In the genomic region with DNA sequence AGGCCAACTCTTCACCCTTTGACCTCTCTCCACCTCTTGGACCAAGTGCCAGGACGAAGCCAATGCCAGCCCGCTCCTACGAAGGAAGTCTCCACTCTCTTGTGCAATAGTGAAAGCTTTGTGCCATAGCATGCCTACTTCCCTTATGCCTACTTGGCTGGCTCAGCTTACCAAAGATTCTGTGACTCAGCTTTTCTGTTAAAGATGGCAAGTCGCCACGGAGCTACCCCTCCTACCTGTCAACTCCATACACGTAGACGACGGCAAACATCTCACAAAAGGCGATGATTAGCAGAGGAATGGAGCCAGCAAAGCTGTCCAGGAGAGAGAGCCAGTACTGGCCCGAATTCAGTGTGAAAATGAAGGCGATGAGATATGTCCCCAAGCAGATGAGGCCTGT, we compare ENCODE assay signal across 11 mouse cellular contexts. TPM values are rescaled to one million over a fixed set of nuclear protein-coding genes. Genes with fewer than 3 reads are reported as not detected.
A peak's percentile ranks its signal among the peaks of the same experiment; 100 is the strongest.
DNase-seq lines count a peak whose midpoint lies in the region; ATAC-seq and TF ChIP-seq lines count a peak whose summit lies in the region.
"Had no signal": no experiment of that assay in that cellular context is flagged by ENCODE, and none has a peak within 500 bp of the region (broad histone marks: within the 10 kb centered on the region; RNA-seq: fewer than 3 reads in every experiment).

No protein-coding gene starts in this region.

- H3K36me3 ChIP-seq in midbrain, postnatal 0 days (ENCODE audit: insufficient read depth, low read length) = no peaks in the 10 kb centered on the region
- H3K36me3 ChIP-seq: liver, embryonic 13.5 days had no signal

- no peak overlapping the region for H3K4me3 ChIP-seq in midbrain, postnatal 0 days (ENCODE audit: low read depth, low read length)
- H3K4me3 ChIP-seq: liver, embryonic 13.5 days had no signal

- H3K4me2 ChIP-seq in midbrain, postnatal 0 days (ENCODE audit: low read depth, low read length, poor library complexity, severe bottlenecking) = no peak overlapping the region
- H3K4me2 ChIP-seq: liver, embryonic 13.5 days had no signal

- H3K9ac ChIP-seq in midbrain, postnatal 0 days (replicated peaks; ENCODE audit: low read length, poor library complexity, severe bottlenecking) = no peak overlapping the region
- H3K9ac ChIP-seq: liver, embryonic 13.5 days had no signal

- no peaks in the 10 kb centered on the region for H3K27me3 ChIP-seq in midbrain, postnatal 0 days (ENCODE audit: insufficient read depth, low read length)
- H3K27me3 ChIP-seq: liver, embryonic 13.5 days had no signal

- WGBS in midbrain, postnatal 0 days = 88% methylated on average over 11 of the region's 11 CpGs

- H3K4me1 ChIP-seq in midbrain, postnatal 0 days (ENCODE audit: insufficient read depth, low read length) = no peaks in the 10 kb centered on the region

- peak; percentile 37 to 55 for DNase-seq in frontal cortex, adult 2 months (ENCODE audit: extremely low spot score in 1 of 2, low spot score in 1 of 2)
- no peak for DNase-seq in frontal cortex, postnatal 10 days (ENCODE audit: low spot score in 2 of 2)
- peak; percentile 48 for DNase-seq in right cerebral cortex, adult 18-20 months
- DNase-seq in right cerebral cortex, postnatal 4 days = no peak
- peak; percentile 4 to 15 for DNase-seq in layer of hippocampus, postnatal 36 days
- no peak for DNase-seq in urinary bladder, postnatal 14 days (ENCODE audit: low spot score)
- DNase-seq in midbrain, postnatal 0 days (ENCODE audit: low spot score) = no peak
- DNase-seq in gastrocnemius, postnatal 4 days (ENCODE audit: low spot score in 2 of 2) = no peak
- DNase-seq: liver, embryonic 13.5 days had no signal

- H3K9me3 ChIP-seq in midbrain, postnatal 0 days (ENCODE audit: low read length) = no peaks in the 10 kb centered on the region
- H3K9me3 ChIP-seq: liver, embryonic 13.5 days had no signal

- no peak overlapping the region for H3K27ac ChIP-seq in midbrain, postnatal 0 days (ENCODE audit: low read depth, low read length)
- H3K27ac ChIP-seq: liver, embryonic 13.5 days had no signal

- TF ChIP-seq CTCF in midbrain, postnatal 0 days (IDR thresholded peaks at IDR 0.05) = no peak

- ATAC-seq in midbrain, postnatal 0 days (ENCODE audit: low FRiP score) = no peak
- ATAC-seq: hindbrain, embryonic 16.5 days had no signal

RNA-seq across cellular contexts. Expression of a gene that starts 5.9 kb away (rescaled TPM):
- 0.04 TPM in 1 of 2 replicates, not detected in the other for polyA plus RNA-seq in frontal cortex, adult 2 months (2012; rRNA removed)
- not detected for total RNA-seq in layer of hippocampus, postnatal 36 days (2021)
- not detected in 2 replicates for total RNA-seq in midbrain, postnatal 0 days (2014; rRNA removed)
- polyA plus RNA-seq in midbrain, postnatal 0 days (2015; fragmentation: Nextera tagmentation; extraction: Ambion mirVana) = not detected in 2 replicates
- total RNA-seq in gastrocnemius, postnatal 4 days (2021) = 1 to 10 TPM in 1 of 2 experiments, under 1 TPM in 1; 0.56 to 1.6 TPM
- polyA plus RNA-seq: hindbrain, embryonic 16.5 days; liver, embryonic 13.5 days; neural tube, embryonic 14.5 days had no signal

RNA-seq across cellular contexts. Expression of a gene that starts 21.0 kb away (rescaled TPM):
- polyA plus RNA-seq in frontal cortex, adult 2 months (2012; rRNA removed) = 0.18 and 0.32 TPM in 2 replicates
- not detected for total RNA-seq in layer of hippocampus, postnatal 36 days (2021)
- total RNA-seq in midbrain, postnatal 0 days (2014; rRNA removed) = 0.33 and 0.49 TPM in 2 replicates
- polyA plus RNA-seq in midbrain, postnatal 0 days (2015; fragmentation: Nextera tagmentation; extraction: Ambion mirVana) = 0.53 and 0.79 TPM in 2 replicates
- total RNA-seq in gastrocnemius, postnatal 4 days (2021) = under 1 TPM; 0.08 to 0.29 TPM

RNA-seq across cellular contexts. Expression of a gene that starts 49.2 kb away (rescaled TPM):
- 6.4 and 6.7 TPM in 2 replicates for polyA plus RNA-seq in frontal cortex, adult 2 months (2012; rRNA removed)
- total RNA-seq in layer of hippocampus, postnatal 36 days (2021) = 1 to 10 TPM; 4.4 to 5.3 TPM
- total RNA-seq in midbrain, postnatal 0 days (2014; rRNA removed) = 8.9 and 9.3 TPM in 2 replicates
- 4.1 and 4.7 TPM in 2 replicates for polyA plus RNA-seq in midbrain, postnatal 0 days (2015; fragmentation: Nextera tagmentation; extraction: Ambion mirVana)
- total RNA-seq in gastrocnemius, postnatal 4 days (2021) = 10 to 100 TPM; 11.8 to 13.3 TPM

RNA-seq across cellular contexts. Expression of a gene that starts 57.0 kb away (rescaled TPM):
- 1.3 and 3.4 TPM in 2 replicates for polyA plus RNA-seq in frontal cortex, adult 2 months (2012; rRNA removed)
- 1 to 10 TPM; 3.9 to 4.7 TPM for total RNA-seq in layer of hippocampus, postnatal 36 days (2021)
- total RNA-seq in midbrain, postnatal 0 days (2014; rRNA removed) = 7.7 and 16.0 TPM in 2 replicates
- 2.3 and 2.9 TPM in 2 replicates for polyA plus RNA-seq in midbrain, postnatal 0 days (2015; fragmentation: Nextera tagmentation; extraction: Ambion mirVana)
- 1 to 10 TPM; 1.1 to 1.4 TPM for total RNA-seq in gastrocnemius, postnatal 4 days (2021)

Comparison
In these comparisons a context has a peak if more than half of its experiments do, and no peak if none do; other contexts are left out.
1. DNase-seq: peak in frontal cortex, adult 2 months (2 of 2), right cerebral cortex, adult 18-20 months (single experiment) and layer of hippocampus, postnatal 36 days (2 of 2); none in frontal cortex, postnatal 10 days (0 of 2), right cerebral cortex, postnatal 4 days (single experiment), urinary bladder, postnatal 14 days (single experiment), midbrain, postnatal 0 days (single experiment) and gastrocnemius, postnatal 4 days (0 of 2).